Mouse (Mus musculus) cortical plate, adult 2 months (tissue): ENCODE data around the gene Zbtb5.

ENCODE experiments used
- CTCF ChIP-seq: fragments of 200-500 bp; IDR thresholded peaks from 2 replicates; pipeline ENCODE4 v1.5.1; 2011; ENCODE audit warnings: mild to moderate bottlenecking, control low read depth, low read length; ENCODE audit not compliant: insufficient read depth; ENCODE audit errors: extremely low read depth
- POLR2A ChIP-seq: fragments of 200-500 bp; IDR thresholded peaks from 2 replicates; pipeline ENCODE4 v1.6.1; 2011; ENCODE audit warnings: mild to moderate bottlenecking, low read length, control low read depth; ENCODE audit not compliant: insufficient read depth; ENCODE audit errors: extremely low read depth

DNA sequence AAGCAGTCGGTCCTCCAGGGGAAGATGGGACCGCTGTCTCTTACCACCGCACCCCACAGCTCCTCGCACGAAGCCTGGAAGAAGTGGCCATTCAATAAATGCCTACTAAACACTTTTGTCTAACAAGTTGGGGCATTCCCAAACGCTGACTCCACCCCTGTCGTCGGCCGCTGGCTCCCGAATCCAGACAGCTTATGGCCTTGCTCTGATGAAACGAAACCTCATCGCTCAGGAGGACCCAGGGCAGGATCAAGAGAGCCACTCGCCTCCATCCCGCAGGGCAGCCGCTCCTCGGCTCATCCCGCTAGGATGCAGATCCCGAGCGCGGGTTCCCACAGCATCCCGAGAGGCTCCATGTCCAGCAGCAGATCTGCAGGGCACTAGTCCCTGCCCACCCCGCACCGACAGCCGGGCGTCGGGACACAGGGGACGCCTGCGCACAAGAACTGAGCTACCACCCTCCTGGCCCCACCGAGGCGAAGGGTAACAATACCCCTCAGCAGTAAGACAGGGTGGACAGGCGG lies 569 bp downstream of the Zbtb5 start:
- TF ChIP-seq CTCF (no peak), POLR2A (no peak; the same call in 1 of the 2 replicates)
